Mouse (Mus musculus) erythroblast, embryonic 14.5 days (primary cell): ENCODE data around the gene AU018091. TPM values are rescaled to one million over a fixed set of nuclear protein-coding genes. Genes with fewer than 3 reads are reported as not detected.
"Not testable (repeated sequence)": the region's sequence is repeated elsewhere in the genome, so short reads cannot be mapped to it uniquely, and the experiment has no call there.

Experiments
- H3K27me3 ChIP-seq: 2 replicates; pipeline ENCODE4 v1.6.1; 2012; ENCODE audit warnings: inconsistent platforms; ENCODE audit not compliant: control insufficient read depth
- H3K36me3 ChIP-seq: 2 replicates; pipeline ENCODE4 v1.6.1; 2012; ENCODE audit warnings: mild to moderate bottlenecking, inconsistent platforms; ENCODE audit not compliant: control insufficient read depth
- H3K4me1 ChIP-seq: 2 replicates; pipeline ENCODE4 v1.6.1; 2012; ENCODE audit warnings: inconsistent platforms; ENCODE audit not compliant: control insufficient read depth
- H3K4me3 ChIP-seq: replicated peaks from 2 replicates; pipeline ENCODE3; 2012; ENCODE audit warnings: moderate library complexity, mild to moderate bottlenecking, inconsistent platforms
- H3K9me3 ChIP-seq: 2 replicates; pipeline ENCODE4 v1.6.1; 2012; ENCODE audit warnings: low read length, inconsistent platforms, mixed read lengths; ENCODE audit not compliant: control insufficient read depth
- GATA1 ChIP-seq: IDR thresholded peaks from 2 replicates; pipeline ENCODE4 v1.6.1; 2012; ENCODE audit warnings: low read length, inconsistent platforms, mixed read lengths
- TAL1 ChIP-seq: IDR thresholded peaks from 3 replicates; pipeline ENCODE4 v1.6.1; 2012; ENCODE audit warnings: low read length, inconsistent platforms, mixed read lengths
- polyA plus RNA-seq: library from polyadenylated mRNA; stranded (reverse); fragments of >175 nt; gene quantifications from 2 replicates; pipeline ENCODE4 v1.2.3, GENCODE M21; 2012

The AU018091 gene
- polyA plus RNA-seq, 1 experiment = not detected

- Histone ChIP-seq H3K4me3 (no peak overlapping the region), H3K36me3 (no peaks in the 10 kb centered on the region), H3K4me1 (no peaks in the 10 kb centered on the region), H3K9me3 (no peaks in the 10 kb centered on the region), H3K27me3 (no peaks in the 10 kb centered on the region)
- TF ChIP-seq TAL1 (no peak), GATA1 (no peak)
Observed at GRCm38 (mm10) chr7:3204628-3205027, 35.6 kb upstream of the AU018091 start.

- H3K36me3 ChIP-seq = no peaks in the 10 kb centered on the region
- H3K27me3 ChIP-seq = no peaks in the 10 kb centered on the region
- TF ChIP-seq TAL1 (no peak), GATA1 (no peak)
- H3K9me3 ChIP-seq = no peaks in the 10 kb centered on the region
- no peaks in the 10 kb centered on the region for H3K4me1 ChIP-seq
- no peak overlapping the region for H3K4me3 ChIP-seq
Observed at GRCm38 (mm10) chr7:3203890-3204289, 34.9 kb upstream of the AU018091 start.

GRCm38 (mm10) chr7:3201134-3201705, 32.2 kb upstream of the AU018091 start:
- Histone ChIP-seq H3K9me3 (no peaks in the 10 kb centered on the region), H3K4me3 (no peak overlapping the region), H3K27me3 (no peaks in the 10 kb centered on the region), H3K36me3 (no peaks in the 10 kb centered on the region), H3K4me1 (no peaks in the 10 kb centered on the region)
- TF ChIP-seq GATA1 = no peak
- TF ChIP-seq TAL1 = no peak

GRCm38 (mm10) chr7:3198884-3199283, 29.9 kb upstream of the AU018091 start:
- Histone ChIP-seq H3K4me1 (no peaks in the 10 kb centered on the region), H3K9me3 (no peaks in the 10 kb centered on the region), H3K36me3 (no peaks in the 10 kb centered on the region), H3K4me3 (no peak overlapping the region), H3K27me3 (no peaks in the 10 kb centered on the region)
- TF ChIP-seq TAL1 = no peak
- no peak for TF ChIP-seq GATA1

- H3K4me3 ChIP-seq = no peak overlapping the region
- no peaks in the 10 kb centered on the region for H3K27me3 ChIP-seq
- no peaks in the 10 kb centered on the region for H3K36me3 ChIP-seq
- TF ChIP-seq TAL1 (no peak), GATA1 (no peak)
- no peaks in the 10 kb centered on the region for H3K9me3 ChIP-seq
- H3K4me1 ChIP-seq = no peaks in the 10 kb centered on the region
Observed at GRCm38 (mm10) chr7:3195850-3196249, 26.8 kb upstream of the AU018091 start.

GRCm38 (mm10) chr7:3194531-3194930, 25.5 kb upstream of the AU018091 start:
- Histone ChIP-seq H3K4me1 (no peaks in the 10 kb centered on the region), H3K27me3 (no peaks in the 10 kb centered on the region), H3K36me3 (no peaks in the 10 kb centered on the region), H3K9me3 (no peaks in the 10 kb centered on the region), H3K4me3 (no peak overlapping the region)
- TF ChIP-seq TAL1 (no peak), GATA1 (no peak)

GRCm38 (mm10) chr7:3193905-3194304, 24.9 kb upstream of the AU018091 start:
- no peak for TF ChIP-seq TAL1
- no peak for TF ChIP-seq GATA1
- no peaks in the 10 kb centered on the region for H3K36me3 ChIP-seq
- no peaks in the 10 kb centered on the region for H3K27me3 ChIP-seq
- no peaks in the 10 kb centered on the region for H3K9me3 ChIP-seq
- no peak overlapping the region for H3K4me3 ChIP-seq
- H3K4me1 ChIP-seq = no peaks in the 10 kb centered on the region

- H3K27me3 ChIP-seq = no peaks in the 10 kb centered on the region
- no peaks in the 10 kb centered on the region for H3K4me1 ChIP-seq
- no peaks in the 10 kb centered on the region for H3K36me3 ChIP-seq
- H3K9me3 ChIP-seq = no peaks in the 10 kb centered on the region
- TF ChIP-seq GATA1 = no peak
- no peak for TF ChIP-seq TAL1
- H3K4me3 ChIP-seq = no peak overlapping the region
Observed at GRCm38 (mm10) chr7:3193049-3193632, 24.1 kb upstream of the AU018091 start.

GRCm38 (mm10) chr7:3191971-3192498, 23.0 kb upstream of the AU018091 start:
- H3K36me3 ChIP-seq = no peaks in the 10 kb centered on the region
- H3K4me1 ChIP-seq = no peaks in the 10 kb centered on the region
- TF ChIP-seq GATA1 (no peak), TAL1 (no peak)
- H3K4me3 ChIP-seq = no peak overlapping the region
- no peaks in the 10 kb centered on the region for H3K9me3 ChIP-seq
- H3K27me3 ChIP-seq = no peaks in the 10 kb centered on the region

GRCm38 (mm10) chr7:3186726-3187125, 17.7 kb upstream of the AU018091 start:
- not testable (repeated sequence) for H3K9me3 ChIP-seq, H3K4me3 ChIP-seq, H3K36me3 ChIP-seq, H3K4me1 ChIP-seq, H3K27me3 ChIP-seq
